Mouse (Mus musculus): ENCODE measurements around the gene St3gal6.

DNA sequence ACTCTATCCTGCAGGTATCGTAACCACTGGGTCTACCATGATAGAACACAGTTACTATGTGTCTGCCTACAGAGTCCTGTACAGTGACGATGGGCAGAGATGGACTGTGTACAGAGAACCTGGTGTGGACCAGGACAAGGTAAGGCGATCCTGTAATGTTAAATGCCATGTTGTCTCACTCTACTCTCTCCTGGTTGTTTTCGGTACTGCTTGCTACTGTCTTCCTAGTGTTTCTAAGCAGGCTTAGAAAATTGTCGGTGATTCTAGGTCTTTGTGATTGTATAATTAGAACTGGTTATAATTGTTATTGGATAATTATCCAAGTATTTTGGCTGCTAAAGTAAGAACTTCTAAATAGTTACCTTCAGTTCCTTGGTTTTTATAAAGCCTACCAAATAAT, 72.4 kb downstream of the St3gal6 start:
- no peak for TF ChIP-seq POLR2A (IDR thresholded peaks at IDR 0.05; ENCODE audit: insufficient read depth, low read depth, low read length)
- TF ChIP-seq CTCF (IDR thresholded peaks at IDR 0.05): peak; percentile 65

Data from heart, adult 2 months (tissue).